Mouse (Mus musculus) cerebellum, adult (tissue): ENCODE measurements around the gene Mapkbp1.
A peak's percentile ranks its signal among the peaks of the same experiment; 100 is the strongest.

Experiments used
- ATAC-seq: cut with Nextera tagmentation; 2 replicates; pipeline ENCODE4 v1.9.2; 2017; ENCODE audit warnings: mild to moderate bottlenecking, moderate library complexity, mixed read lengths; ENCODE audit not compliant: insufficient number of reproducible peaks, low FRiP score, low TSS enrichment

The Mapkbp1 gene

GRCm38 (mm10) chr2:120048173-120048572 lies 75.7 kb downstream of the Mapkbp1 start:
- no peak for ATAC-seq

GRCm38 (mm10) chr2:120049632-120050274 lies 77.3 kb downstream of the Mapkbp1 start:
- ATAC-seq, result no peak

DNA sequence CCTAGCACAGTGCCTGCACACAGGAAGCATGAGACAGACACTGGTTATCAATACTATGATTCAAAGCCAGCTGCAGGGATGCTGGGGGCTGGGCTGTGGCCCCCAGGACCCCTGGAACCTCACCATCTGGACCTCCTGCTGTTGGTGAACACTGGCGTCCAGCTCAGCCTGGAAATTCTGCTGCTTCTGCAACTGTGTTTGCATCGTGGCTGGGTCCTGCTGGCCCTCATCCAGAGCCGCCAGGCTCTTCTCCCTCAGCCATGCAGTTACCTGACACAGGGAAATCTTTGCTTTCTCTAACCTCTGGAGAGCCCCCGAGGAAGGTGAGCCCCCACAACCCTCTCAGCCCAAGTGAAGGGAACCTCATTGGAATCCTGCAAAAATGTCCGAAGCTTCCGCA lies 78.9 kb downstream of the Mapkbp1 start:
- no peak for ATAC-seq

- no peak for ATAC-seq
Observed at GRCm38 (mm10) chr2:120054771-120055552, 82.5 kb downstream of the Mapkbp1 start.

DNA sequence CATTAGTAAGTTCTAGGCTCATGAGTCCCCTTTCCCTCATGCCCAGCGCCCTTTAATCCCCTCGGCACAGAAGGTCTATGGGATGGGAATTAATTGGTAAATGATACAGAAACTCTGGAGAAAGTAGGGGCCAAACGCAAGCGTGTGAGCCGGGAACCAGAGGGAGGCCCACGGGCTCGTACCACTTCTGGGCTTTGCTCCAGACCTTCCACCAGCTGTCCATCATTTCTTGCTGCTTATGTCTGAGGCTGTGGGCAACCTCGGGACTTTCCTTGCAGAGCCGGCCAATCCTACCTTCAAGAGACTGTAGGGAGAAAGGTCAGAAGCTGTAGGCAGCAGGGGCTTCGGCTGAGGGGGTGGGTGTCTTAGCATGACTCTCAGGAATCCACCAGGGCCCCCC lies 83.4 kb downstream of the Mapkbp1 start:
- no peak for ATAC-seq

- ATAC-seq, result no peak
Observed at GRCm38 (mm10) chr2:120058818-120059217, 86.3 kb downstream of the Mapkbp1 start.

DNA sequence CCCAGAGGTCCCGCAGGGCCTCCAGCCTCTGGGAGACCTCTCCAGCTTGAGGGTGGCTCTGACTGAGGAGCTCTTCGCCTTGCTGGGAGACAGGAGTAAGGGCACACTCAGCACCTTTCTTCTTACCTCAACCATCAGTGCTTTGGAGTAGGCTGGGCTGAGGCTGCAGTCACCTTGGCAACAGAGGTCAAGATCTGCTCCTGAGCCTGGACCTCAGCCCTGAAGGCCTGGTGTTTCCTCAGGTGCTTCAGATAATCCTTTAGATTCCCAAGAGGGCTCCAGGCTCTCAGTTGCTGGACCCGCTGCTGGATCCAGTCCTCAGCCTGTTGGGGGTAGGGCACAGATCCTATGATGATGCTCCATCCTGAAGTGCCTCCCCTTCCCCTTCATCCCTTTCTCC lies 87.0 kb downstream of the Mapkbp1 start:
- no peak for ATAC-seq

DNA sequence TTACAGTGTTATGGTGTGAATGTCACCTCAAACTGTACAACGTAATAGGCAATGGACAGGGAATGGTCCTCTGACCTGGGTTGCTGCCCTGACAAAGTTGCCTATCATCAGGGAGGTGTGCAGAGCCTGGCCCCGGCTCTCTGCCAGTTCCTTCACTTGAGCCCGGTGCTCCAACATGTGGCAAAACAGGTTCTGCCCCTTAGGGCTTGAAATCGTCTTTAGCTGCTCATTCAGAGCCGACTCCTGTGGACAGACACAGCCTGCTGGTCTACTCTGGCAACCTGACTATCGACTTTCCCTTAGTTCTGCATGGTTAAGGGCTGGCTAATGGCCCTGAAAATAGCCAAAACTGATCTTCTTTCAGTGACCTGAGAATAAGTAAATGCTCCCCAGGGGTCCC lies 87.7 kb downstream of the Mapkbp1 start:
- ATAC-seq, result no peak

DNA sequence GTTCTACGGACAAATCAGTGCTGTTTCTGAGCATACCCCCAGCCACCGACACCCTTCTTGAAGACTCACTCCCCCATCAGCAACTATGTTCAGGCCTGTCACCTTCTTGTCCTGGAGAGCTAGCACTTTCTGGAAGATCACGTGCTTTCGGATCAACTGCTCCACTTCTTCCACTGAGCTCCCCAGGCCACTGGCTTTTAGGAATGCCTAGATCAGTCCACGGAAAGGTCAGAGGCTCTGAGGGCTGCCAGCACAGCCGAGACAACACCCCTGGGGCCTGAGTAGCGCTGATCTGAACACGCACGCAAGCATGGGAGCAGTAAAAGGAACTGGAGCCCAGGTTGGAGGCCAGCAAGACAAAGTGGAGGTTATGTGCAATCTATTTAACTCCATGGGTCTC lies 88.2 kb downstream of the Mapkbp1 start:
- ATAC-seq, result no peak

DNA sequence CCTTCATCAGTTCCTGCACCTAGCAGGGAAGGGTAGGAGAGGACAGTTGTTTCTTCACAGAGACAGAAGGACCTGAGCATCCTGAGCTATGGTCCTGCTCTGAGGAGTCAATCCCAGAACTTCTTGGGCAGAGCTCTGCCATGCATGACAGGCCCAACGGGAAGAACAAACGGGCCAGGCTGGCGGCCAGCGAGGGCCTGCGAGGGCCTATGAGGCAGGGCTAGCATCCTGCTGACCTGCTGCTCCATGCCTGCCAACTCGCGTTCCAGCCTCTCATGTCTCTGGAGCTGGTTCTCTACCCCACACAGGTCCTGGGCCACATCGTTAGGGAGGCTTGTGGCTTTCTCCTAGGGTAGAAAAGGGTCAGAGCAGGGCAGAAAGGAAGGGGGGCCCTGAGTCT lies 89.7 kb downstream of the Mapkbp1 start:
- no peak for ATAC-seq

DNA sequence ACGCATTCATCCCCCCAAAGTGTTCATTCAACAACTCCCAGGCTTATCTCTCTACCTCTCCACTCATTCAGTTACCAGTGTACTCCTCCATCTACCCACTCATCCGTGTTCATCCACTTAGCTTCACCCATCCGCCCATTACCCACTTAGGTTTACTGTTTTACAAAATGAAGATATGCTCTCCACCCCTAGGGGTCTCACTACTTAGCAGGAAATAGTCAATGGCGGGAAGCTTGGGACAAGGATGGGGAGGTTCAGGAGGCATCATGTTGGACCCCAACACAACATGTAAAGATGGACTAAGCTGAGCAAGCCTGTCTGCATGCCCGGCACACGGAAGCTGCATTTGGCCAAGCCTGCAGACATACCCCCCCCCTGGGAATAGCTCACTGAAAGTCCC lies 92.1 kb downstream of the Mapkbp1 start:
- ATAC-seq, result no peak

DNA sequence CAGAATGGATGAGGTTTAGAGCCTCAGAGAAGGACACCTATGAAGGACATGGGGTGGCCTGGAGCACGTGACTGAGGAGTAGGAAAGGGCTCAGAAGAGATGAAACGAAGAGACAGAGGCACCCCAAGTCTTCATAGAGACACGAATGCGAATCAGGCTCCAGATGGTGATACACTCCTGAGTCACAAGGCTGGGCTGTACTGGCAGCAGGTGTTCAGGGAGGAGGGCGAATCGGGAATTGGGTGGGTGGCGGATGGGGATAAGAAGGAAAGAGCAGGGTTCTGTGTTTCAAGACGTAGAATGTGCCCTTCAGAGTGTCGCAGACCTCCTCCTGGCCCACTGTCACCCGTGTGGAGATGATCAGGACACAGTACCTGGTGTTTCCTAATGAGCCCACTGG lies 92.7 kb downstream of the Mapkbp1 start:
- no peak for ATAC-seq

DNA sequence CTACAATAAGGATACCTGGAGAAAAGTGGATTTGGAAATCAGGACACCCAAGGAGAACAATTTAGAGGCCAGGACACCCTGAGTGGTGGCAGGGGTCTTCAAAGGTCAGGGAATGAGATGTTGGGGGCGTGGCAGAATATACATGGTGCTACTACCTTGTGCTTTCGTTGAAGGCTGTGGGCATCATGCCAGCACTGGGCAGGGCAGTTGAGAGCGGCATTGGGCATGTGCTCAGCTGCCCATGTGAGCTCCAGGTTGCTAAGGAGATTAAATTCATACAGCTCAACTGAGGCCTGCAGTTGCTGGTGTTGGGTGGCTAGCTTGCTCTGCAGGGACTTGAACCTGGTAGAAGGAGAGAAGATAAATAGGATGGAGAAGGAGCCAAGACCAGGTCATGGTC lies 93.7 kb downstream of the Mapkbp1 start:
- no peak for ATAC-seq

DNA sequence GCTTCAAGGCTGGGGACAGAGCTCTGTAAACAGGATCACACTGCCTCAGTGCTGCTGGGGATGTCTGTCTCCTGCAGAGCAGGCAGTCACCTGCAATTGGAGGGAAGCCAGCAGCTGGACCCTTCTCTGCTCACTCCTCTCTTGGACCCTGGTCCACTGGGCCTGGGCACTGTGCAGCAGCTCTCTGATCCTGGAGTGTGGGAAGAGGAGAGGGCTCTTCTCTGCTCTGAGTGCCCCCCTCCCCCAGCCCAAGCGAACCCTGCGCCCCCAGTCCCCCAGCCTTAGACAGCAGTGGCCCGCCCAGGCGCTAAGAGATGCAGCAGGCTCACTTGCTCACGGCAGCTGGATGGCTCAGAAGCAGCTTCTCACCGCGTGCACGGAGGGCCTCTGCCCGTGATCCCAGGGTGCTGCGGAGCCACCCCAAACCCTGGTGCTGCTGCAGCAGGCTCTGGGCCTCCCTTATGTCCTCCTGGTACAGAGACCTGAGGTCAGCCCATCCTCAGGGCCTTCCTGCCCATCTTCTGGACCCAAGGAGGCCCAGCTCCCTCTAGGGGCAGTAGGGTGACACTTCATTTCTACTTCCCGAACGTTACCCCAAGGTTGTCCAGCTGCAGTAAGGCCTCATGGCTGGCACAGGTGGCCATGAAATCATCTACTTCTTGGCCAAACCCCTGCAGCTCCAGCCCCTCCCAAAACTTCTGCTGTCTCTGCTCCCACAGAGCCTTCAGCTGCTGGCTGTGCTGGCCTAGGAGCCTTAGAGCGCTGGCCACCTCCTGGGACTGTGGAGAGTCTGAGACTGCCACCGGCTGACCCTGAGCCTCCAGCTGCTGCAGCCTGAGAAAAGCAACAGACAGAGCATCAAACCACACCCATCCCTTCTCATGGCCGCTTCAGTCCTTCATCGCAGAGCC lies 96.3 kb downstream of the Mapkbp1 start:
- ATAC-seq, result peak; percentile 47; the same call in 1 of the 2 replicates

DNA sequence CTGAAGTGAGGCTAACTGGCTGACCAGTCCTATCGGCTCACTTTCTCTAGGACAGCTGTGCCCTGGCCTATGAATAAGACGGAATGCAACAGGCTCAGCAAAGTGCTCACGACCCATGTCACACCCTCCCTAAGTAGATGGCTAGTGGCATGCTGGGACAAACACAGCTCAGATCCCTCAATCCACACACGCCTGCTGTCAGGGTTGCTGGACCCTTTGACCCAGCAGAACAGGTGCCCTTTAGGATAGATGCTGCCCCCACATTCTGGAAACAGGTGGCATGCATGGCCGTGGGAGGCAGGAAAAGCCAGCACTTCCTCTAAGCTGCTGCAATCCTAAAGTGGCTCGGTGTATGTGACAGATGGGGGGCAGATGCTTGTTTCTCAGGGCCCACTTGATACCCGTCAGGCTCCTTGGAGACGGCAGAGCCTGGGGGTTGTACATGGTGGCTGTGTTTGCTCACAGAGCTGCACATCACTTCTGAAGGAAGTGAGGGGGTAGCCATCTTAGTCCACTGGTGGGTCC lies 97.0 kb downstream of the Mapkbp1 start:
- ATAC-seq, result no peak

DNA sequence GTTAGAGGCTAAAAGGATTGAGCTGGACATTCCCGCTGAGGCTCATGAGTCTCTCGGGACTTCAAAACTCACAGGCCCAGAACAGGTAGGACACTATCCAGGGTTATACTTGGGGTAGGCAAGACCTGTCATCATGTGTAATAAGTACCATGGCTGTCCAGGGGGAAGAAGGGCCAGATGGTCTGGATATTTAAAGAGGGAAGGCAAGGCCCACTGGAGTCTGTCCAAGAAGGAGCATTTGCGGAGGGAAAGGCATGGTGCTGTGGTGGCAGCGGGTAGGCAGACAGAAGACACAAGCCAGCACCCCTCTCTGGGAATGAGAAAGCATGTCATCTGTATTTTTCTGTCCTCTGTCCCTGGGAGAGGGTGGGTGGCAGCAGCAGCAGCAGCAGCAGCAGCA lies 101.6 kb downstream of the Mapkbp1 start:
- ATAC-seq, result no peak

GRCm38 (mm10) chr2:120076076-120076705 lies 103.7 kb downstream of the Mapkbp1 start:
- peak; percentile 67 for ATAC-seq
